Mouse (Mus musculus) spleen, adult 2 months (tissue): ENCODE results near the gene Mrps26.

Source experiments
- CTCF ChIP-seq: fragments of 200-500 bp; IDR thresholded peaks from 2 replicates; pipeline ENCODE4 v1.5.1; 2011; ENCODE audit warnings: mild to moderate bottlenecking, inconsistent platforms; ENCODE audit not compliant: insufficient read depth, insufficient read length, insufficient replicate concordance; ENCODE audit errors: extremely low read depth
- POLR2A ChIP-seq: fragments of 200-500 bp; IDR thresholded peaks from 2 replicates; pipeline ENCODE4 v1.6.1; 2011; ENCODE audit warnings: low read depth, low read length, inconsistent platforms

DNA sequence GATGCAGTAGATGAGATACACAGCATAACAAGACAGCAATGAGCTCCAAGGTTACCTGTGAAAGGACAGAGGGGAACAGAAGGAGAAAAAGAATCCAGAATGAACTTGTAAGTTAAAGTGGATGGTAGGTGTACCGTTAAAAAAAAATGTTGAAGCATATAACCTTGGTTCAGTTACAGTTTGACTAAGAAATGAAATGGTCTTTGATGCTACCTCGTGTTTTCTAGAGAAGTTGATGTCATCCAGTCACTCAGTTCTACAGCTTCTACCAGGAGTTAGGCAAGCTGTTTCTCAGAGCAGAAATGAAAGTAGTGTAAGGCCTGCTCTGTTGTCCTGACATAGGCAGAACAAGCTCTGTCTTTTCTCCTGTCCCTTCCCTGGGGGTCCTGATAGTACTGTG is 34.3 kb upstream of the Mrps26 start:
- TF ChIP-seq POLR2A = no peak
- no peak for TF ChIP-seq CTCF
